Mouse (Mus musculus): ENCODE results near the gene Ube4b.

Ube4b gene

DNA sequence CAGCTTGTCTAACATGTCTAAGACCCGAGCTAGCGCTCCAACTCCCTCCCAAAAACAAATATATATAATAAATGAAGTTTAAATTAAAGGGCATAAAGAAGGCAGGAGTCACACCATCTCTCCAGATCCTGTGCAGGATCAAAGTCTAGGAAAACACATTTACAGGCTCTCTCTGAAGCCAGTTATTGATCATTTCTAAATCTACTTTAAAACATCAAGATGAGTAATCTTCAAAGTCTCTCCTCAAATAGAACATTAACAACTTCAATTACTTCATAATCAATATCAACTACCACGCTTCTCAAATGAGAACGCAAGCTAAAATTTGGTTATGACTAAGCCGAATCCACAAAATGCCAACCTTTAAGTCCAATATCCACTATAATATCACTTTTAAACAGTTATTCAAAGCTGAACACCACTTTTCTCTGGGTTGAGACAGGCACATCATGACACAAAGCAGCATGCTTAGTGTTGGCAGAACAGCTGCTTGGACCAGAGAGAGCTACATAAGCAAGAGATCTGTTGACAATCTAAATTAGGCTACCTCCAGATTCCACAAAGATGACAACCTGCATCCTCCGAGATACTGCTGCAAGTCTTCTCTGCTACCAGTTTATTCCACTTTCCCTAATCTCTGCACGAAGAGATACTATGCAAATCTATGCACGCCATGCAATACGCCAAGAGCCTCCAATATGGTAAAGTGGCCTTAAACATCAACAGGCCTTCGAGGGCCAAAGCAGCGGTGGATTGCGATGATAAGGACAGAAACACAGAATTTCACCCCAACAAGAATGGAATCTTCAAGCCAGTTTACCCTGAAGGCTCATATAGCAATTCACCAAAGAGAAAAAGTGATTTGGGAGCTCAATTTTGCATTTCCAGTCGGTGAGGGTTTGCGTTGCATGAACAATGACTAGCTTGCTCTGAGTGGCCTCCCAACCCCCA lies 120.5 kb downstream of the Ube4b start:
- no peak for DNase-seq (ENCODE audit: low spot score in 2 of 2)

DNA sequence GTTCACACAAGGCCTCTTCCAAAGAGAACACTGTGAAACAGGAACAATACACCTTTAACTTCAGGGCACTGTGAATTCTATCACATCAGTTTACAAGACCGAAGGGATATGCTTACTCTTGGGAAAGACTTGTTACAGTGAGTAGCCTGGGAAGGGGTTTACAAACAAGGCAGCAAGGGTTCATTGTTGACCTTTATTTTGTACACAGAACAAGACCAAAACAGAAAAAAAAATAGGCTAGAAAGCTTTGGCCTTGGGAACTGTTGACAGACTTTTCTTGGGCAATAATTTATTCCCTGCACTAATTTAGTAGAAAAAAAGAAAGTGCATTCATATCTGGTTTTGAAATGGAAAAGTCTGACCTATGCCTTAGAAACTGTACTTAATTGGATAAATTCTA lies 122.1 kb downstream of the Ube4b start:
- DNase-seq (ENCODE audit: low spot score in 2 of 2): no peak

DNA sequence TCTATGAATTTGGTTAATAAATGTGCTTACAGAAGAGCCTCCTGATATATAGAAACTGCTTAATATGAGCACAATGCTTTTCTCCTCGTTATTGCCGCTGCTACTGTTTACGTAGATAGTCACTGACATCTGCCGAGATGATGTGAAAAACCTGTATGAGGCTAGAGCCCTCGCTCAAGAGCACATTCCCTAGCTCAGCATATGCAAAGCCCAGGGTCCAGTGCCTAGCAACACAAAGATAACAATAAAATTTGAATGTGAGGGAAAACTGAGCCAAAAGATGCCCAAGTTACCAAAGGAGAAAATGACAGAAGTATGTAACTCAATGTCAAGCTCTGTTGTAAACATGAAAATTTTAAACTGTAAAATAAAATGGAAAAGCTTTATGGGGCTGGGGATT lies 123.0 kb downstream of the Ube4b start:
- DNase-seq (ENCODE audit: low spot score in 2 of 2): no peak

DNA sequence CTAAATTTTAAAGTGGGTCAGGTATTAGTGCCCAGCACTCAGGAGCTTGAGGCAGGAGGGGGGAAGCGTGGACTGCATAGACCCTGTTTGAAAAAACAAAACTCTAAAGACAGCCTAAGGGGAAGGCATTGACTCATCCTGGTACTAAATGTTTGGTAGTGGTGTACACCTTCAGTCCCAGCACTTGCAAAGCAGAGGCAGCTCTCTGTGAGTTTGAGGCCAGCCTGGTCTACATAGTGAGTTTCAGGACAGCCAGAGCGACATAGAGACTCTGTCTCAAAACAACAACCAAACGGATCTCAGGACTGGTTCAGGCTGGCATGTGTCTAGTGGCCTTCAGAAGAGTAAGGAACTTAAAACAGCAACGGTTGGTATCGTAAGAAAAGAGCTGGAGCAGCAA lies 123.8 kb downstream of the Ube4b start:
- no peak for DNase-seq (ENCODE audit: low spot score in 2 of 2)

DNA sequence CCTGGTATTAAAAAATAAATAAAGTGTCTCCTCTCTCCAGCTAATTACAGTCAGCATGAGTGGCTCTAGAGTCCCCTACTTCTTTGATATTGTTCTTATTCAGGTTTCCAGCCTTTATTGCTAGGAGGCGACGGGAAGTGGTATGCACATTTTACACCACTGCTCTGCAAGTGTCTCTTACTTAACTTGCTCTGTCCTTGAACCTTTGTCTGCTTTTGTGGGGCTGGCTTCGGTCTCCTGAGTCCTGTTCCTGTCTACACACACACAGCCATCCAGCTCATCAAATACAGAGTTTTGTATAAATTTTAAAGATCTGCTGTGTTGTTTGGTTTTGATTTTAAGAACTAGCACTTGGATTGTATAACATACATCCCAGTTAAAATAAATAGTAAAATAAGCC lies 124.4 kb downstream of the Ube4b start:
- DNase-seq (ENCODE audit: low spot score in 2 of 2): no peak

DNA sequence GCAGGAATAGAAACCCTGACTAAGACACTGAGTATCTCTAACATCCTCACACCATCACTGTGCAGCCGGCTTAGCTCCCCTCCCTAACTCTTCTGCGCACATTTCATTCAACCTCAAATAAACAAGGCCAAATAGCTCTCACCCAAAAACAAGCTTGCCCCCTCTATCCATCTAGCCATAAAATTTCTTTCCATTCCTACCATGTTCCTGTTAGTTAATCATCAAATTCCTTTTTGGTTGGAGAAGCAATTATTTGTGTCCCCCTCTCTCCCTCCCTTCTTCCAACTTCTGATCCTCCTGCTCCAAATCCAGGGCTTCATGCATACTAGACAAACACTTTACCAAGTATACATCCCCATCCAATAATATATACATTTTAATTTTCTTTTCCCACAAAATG lies 130.0 kb downstream of the Ube4b start:
- no peak for DNase-seq (ENCODE audit: low spot score in 2 of 2)

DNA sequence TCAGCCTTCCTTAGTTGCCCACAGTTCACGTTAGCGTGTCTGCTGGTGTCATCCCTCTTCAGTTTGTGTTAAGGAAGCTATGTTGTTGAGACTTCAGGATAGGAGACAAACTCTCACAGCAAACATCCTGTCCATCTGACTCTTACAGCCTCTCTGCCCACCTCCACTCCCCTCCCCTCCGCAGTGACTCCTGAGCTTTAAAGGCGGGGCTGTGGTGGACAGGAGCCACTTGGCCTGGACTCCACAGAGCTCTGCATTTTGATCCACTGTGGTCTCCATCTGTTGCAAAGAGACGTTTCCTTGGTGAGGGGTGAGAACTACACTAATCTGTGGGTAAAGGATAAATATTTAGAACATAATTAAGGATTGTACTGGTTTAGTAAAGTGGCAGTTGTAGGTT lies 133.6 kb downstream of the Ube4b start:
- DNase-seq (ENCODE audit: low spot score in 2 of 2): no peak

DNA sequence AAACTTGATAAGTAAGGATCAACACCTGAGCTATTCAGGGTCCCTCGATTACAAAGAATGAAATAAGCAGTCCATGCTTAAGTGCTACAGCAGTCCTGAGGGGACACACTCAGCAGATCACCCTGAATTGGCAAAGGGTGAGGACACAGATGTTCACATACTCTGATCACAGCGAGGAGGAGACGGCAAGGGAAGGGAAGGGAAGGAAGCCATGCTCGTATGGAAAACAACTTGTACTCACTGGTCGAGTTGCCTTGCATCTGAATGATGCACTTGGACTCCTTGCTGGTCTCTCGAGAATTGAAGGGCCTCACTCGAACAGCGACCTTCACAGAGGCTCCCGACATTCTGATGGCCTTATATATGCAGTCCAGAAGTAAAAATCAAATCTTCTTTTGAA lies 135.5 kb downstream of the Ube4b start:
- no peak for DNase-seq (ENCODE audit: low spot score in 2 of 2)

DNA sequence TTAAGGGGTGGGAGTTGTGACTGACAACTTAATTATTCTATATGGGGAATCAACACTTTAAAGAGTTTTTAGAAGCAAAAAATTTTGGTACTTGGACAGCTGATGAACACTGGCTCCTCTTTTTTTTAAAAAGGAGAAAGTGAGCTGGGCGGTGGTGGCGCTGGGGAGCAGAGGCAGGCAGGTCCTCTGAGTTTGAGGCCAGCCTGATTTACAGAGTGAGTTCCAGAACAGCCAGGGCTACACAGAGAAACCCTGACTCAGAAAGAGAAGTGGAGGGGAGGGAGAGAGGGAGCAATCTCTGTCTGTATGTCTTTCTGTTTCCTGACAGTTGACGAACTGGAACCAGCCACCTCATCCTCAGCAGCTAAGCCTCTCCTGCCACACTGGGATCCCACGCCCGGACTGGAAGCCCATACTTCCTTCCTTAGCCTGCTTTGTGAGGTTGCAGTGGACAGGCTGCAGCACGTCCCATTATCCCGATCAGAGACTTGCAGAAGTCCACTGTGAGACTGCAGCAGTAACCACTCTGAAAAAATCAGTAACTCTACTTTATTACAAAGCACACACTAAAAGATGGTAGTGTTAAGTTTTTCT lies 136.3 kb downstream of the Ube4b start:
- DNase-seq (ENCODE audit: low spot score in 2 of 2): no peak

DNA sequence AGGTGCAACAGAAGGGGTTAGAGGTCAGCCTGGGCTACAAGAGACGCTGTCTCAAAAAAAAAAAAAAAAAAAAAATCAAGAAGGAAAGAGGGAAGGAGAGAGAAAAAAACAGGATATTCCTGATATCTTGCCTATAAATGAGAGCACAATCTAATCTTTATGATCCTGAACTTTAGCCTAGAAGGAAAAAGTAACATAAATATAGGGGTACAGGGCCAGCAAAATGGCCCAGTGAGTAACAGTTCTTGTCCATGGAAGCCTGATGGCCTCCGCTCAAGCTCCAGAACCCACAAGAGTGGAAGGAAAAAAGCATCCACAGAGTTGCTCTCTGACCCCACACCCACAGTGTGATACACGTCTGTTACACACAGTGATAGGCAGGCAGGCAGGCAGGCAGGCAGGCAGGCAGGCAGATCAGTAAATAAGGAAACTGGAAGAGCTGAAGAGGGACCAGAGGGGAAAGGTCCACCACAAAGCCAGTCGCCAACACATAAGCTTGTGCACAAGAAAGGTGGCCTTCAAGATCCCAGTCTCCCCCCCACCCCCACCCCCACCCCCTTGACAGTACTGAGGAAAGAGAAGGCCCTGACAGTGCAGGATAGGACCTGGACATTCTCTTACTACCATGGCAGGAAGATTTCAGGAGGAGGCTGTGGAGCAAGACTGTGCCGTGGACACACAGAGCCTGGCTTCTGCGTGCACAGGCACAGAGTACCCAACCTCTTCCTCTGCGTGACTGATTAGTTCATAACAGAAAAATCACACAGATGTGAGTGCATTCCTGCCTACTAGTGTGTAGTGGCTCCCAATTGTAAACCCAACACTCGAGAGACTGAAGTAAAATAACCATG lies 140.0 kb downstream of the Ube4b start:
- DNase-seq (ENCODE audit: low spot score in 2 of 2): no peak

DNA sequence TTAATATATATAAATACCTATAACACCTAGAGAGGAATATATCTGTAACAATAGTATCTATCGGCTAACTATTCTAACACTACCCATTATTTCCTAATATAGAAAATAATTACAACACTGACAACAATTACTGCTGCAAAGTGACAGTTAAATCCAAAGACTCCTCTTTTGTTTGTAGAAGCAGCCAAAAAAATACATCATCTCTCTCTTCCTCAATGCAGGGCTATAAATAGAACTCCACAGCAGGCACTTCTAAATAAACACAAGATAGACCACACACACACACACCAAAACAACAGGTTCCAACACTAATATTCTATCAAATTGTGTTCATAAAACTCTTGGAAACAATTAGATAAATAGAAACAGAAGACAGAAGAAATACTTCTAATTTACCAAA lies 140.9 kb downstream of the Ube4b start:
- no peak for DNase-seq (ENCODE audit: low spot score in 2 of 2)

DNA sequence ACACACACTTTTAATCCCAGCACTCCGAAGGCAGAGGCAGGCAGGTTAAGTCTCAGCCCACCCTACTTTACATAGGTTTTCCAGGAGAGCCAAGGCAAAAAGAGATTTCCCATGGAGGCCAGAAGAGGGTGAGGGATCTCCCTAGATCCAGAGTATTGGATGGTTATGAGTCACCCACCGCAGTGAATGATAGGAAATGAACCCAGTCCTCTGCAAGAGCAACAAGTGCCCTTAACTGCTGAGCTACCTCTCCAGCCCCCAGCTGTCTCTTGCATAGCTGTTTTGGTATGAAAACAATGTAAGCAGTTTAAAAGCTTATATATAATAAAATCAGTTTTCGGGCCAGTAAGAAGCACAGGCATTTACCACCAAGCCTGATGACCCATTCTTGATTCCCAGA lies 143.5 kb downstream of the Ube4b start:
- no peak for DNase-seq (ENCODE audit: low spot score in 2 of 2)

DNA sequence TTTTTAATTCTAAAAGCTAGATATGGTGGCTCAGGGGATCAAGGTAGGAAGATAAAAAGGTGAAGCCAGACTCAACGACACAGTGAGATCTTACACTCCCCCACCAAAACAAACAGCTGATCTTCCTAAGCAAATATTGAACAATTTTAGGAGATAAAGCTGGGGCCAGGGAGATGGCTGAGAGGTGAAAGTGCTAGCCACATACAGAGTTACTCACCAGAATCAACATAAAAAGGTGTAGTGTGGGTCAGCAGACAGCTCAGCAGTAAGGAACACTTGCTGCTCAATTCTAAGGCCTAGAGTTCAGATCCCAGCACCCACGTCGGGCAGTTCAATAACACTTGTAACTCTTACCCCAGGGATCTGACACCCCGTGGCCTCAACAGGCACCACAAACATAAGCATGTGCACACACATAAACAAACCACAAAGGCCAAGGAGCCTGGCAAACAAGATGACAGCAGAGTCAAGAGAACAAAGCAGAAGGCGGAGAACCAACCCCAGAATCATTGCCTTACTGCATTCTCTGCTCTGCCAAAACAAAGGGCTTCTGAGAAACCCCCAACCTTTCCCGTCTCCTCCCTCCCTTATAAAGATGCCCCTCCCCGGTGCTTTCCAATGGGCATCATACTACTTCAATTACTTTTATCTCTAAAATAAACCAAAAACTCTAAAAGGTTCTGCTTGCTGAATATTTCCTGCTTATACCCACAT lies 144.4 kb downstream of the Ube4b start:
- DNase-seq (ENCODE audit: low spot score in 2 of 2): no peak

Measured in left cerebral cortex, adult 9 months (tissue).